Mouse (Mus musculus): ENCODE measurements around the gene Fam222b. TPM values are rescaled to one million over a fixed set of nuclear protein-coding genes. Genes with fewer than 3 reads are reported as not detected.
"Not testable (repeated sequence)": the region's sequence is repeated elsewhere in the genome, so short reads cannot be mapped to it uniquely, and the experiment has no call there.

The Fam222b gene
- polyA plus RNA-seq, 1 experiment = 21.6 TPM

DNA sequence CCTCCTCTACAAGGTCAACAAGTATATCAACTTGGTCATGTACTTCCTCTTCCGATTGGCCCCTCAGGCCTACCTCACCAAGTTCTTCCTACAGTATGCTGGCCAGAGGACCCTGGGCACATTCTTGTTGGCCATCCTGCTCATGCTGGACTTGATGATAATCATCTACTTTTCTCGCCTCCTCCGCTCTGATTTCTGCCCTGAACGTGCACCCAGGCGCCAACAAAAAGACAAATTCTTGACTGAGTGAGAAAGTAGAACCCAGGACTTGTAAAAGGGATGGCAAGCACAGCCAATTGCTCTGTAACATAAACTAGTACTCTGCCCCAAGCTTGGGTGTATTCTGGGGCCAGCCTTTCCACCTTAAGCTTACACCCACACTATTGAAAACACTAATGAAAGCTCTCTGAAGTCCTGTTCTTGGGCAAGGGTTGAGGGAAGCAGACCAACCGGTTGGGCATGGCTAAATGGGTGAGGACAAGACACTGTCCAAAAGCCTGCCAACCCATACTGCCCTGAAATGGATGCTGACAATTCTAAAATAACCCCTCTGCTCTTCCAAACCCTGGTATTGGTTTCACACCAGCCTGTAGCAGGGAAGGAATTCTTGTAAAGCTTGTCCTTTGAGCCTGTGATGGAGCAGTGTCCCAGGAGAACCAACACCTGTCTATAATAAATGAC, 85.8 kb downstream of the Fam222b start:
- no peak for TF ChIP-seq POLR2A (IDR thresholded peaks at IDR 0.05; ENCODE audit: borderline replicate concordance, extremely low read depth, low read depth, low read length)
- no peak for DNase-seq
- 66% methylated on average over 6 of the region's 6 CpGs for WGBS
- Histone ChIP-seq H3K4me1 (ENCODE audit: control insufficient read depth, insufficient read depth, low read length) (peaks cover 3% of the 10 kb centered on the region; the same call in 1 of the 2 replicates), H3K4me3 (replicated peaks; ENCODE audit: extremely low read depth, low read depth, low read length) (no peak overlapping the region)

- DNase-seq = no peak
- Histone ChIP-seq H3K4me3 (replicated peaks; ENCODE audit: extremely low read depth, low read depth, low read length) (no peak overlapping the region), H3K4me1 (ENCODE audit: control insufficient read depth, insufficient read depth, low read length) (no peaks in the 10 kb centered on the region; the same call in 1 of the 2 replicates)
- no peak for TF ChIP-seq CTCF (IDR thresholded peaks at IDR 0.05; ENCODE audit: insufficient read depth, low read length)
- TF ChIP-seq POLR2A (IDR thresholded peaks at IDR 0.05; ENCODE audit: borderline replicate concordance, extremely low read depth, low read depth, low read length) = no peak
- WGBS = 39% methylated on average over 2 of the region's 2 CpGs
These were observed 87.4 kb downstream of the Fam222b start for GRCm38 (mm10) chr11:78181830-78182357.

DNA sequence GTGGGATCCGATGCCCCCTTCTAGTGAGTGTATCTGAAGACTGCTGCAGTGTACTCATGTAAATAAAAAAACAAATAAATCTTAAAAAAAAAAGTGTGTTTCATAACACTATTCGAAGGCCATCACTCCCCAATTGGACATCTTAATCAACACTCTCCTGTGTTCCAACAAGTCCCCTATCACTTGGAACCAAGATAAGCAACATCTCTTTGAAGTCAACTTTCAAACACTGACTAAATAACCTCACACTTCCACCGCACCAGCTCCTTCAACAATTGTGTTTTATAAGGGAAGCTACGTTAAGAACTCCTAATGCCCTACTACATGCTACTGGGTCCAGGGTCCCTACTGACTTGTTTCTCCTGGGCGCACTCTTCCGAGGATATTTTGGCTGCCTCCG, 88.0 kb downstream of the Fam222b start:
- WGBS = 6% methylated on average over 7 of the region's 7 CpGs
- TF ChIP-seq POLR2A (IDR thresholded peaks at IDR 0.05; ENCODE audit: borderline replicate concordance, extremely low read depth, low read depth, low read length) (no peak), CTCF (IDR thresholded peaks at IDR 0.05; ENCODE audit: insufficient read depth, low read length) (no peak)
- H3K4me3 ChIP-seq (replicated peaks; ENCODE audit: extremely low read depth, low read depth, low read length) = no peak overlapping the region
- DNase-seq = no peak
- no peaks in the 10 kb centered on the region; the same call in 1 of the 2 replicates for H3K4me1 ChIP-seq (ENCODE audit: control insufficient read depth, insufficient read depth, low read length)

DNA sequence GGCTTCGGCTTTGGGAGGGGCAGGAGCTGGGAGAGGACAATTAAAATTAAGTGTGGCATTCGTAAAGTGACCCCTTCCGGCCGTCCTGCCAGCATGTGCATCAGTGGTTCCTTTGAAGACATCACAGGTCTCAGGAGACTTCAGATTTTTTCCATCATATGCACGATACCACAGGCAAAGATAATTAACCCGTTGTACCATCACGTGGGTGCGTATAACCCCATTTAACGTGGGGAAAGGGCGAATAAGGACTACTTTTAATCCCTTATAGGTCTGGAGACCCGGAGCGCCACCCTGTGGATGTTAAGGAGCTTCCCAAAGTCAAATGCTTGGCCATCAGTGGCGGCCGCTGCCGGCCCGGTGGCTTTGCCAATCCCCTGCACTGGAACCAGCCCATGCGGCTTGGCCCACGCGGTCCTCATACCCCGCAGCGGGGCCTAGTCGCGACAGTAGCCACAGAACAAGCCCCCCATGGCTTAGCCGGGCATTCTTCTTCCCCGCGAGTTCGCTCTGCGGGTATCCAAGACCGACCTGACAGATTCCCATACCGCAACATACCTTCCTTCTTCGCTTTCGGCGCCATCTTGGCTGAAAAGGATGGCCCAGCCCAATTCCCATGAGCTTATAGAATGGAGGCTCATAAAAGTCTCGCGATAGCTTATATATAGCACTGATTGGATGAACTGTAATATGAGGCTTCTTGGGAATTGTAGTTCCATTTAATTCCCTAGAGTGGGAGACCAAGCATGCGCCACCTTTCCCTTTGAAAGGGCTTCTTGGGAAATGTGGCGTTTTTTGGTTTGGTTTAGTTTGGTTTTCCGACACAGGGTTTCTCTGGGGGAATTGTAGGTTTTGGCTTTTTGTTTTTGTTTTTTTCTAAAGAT, 88.7 kb downstream of the Fam222b start, which contains the start of gene Rpl23a:
Gene Rpl23a (minus strand): TSS at position 624 of the 884 bp plus-strand sequence.
- under 1% methylated on average over 38 of the region's 38 CpGs for WGBS
- TF ChIP-seq POLR2A (IDR thresholded peaks at IDR 0.05; ENCODE audit: borderline replicate concordance, extremely low read depth, low read depth, low read length) (peak; percentile 96), CTCF (IDR thresholded peaks at IDR 0.05; ENCODE audit: insufficient read depth, low read length) (no peak)
- Histone ChIP-seq H3K4me1 (ENCODE audit: control insufficient read depth, insufficient read depth, low read length) (no peaks in the 10 kb centered on the region; the same call in 1 of the 2 replicates), H3K4me3 (replicated peaks; ENCODE audit: extremely low read depth, low read depth, low read length) (peak within 1 kb of the TSS; percentile 90)
- DNase-seq = peak; percentile 82

GRCm38 (mm10) chr11:78183884-78184514, 89.5 kb downstream of the Fam222b start:
- no peak for DNase-seq
- TF ChIP-seq CTCF (IDR thresholded peaks at IDR 0.05; ENCODE audit: insufficient read depth, low read length) (no peak), POLR2A (IDR thresholded peaks at IDR 0.05; ENCODE audit: borderline replicate concordance, extremely low read depth, low read depth, low read length) (no peak)
- WGBS = 45% methylated on average over 10 of the region's 10 CpGs
- H3K4me1 ChIP-seq (ENCODE audit: control insufficient read depth, insufficient read depth, low read length) = no peaks in the 10 kb centered on the region; the same call in 1 of the 2 replicates
- no peak overlapping the region for H3K4me3 ChIP-seq (replicated peaks; ENCODE audit: extremely low read depth, low read depth, low read length)

DNA sequence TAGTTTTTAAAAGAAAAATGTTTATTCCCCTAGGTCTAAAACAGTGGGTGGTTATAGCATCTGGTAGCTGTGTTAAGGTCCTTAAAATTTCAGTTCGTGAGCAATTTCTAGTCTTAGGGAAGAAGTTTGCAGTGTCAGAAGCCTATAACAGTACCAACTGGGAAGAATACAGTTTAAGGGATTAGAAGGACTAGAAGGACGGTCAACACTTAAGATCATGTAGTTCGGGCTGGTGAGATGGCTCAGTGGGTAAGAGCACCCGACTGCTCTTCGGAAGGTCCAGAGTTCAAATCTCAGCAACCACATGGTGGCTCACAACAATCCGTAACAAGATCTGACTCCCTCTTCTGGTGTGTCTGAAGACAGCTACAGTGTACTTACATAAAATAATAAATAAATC, 90.2 kb downstream of the Fam222b start:
- DNase-seq; H3K4me1 ChIP-seq (ENCODE audit: control insufficient read depth, insufficient read depth, low read length); H3K4me3 ChIP-seq (replicated peaks; ENCODE audit: extremely low read depth, low read depth, low read length): not testable (repeated sequence)
- 93% methylated on average over 6 of the region's 6 CpGs for WGBS

- peak; percentile 57; the same call in 1 of the 2 replicates for TF ChIP-seq POLR2A (IDR thresholded peaks at IDR 0.05; ENCODE audit: borderline replicate concordance, extremely low read depth, low read depth, low read length)
- no peak for TF ChIP-seq CTCF (IDR thresholded peaks at IDR 0.05; ENCODE audit: insufficient read depth, low read length)
- Histone ChIP-seq H3K4me3 (replicated peaks; ENCODE audit: extremely low read depth, low read depth, low read length) (peak within 1 kb of the TSS; percentile 60), H3K4me1 (ENCODE audit: control insufficient read depth, insufficient read depth, low read length) (no peaks in the 10 kb centered on the region)
- DNase-seq = peak; percentile 59
- WGBS = under 1% methylated on average over 80 of the region's 80 CpGs
These were observed 94.1 kb downstream of the Fam222b start, which contains the start of gene Rab34 for GRCm38 (mm10) chr11:78188331-78189233. TSS of gene Rab34 (plus strand) at chr11:78188430.

GRCm38 (mm10) chr11:78189234-78190040, 95.0 kb downstream of the Fam222b start:
- TF ChIP-seq CTCF (IDR thresholded peaks at IDR 0.05; ENCODE audit: insufficient read depth, low read length) (no peak), POLR2A (IDR thresholded peaks at IDR 0.05; ENCODE audit: borderline replicate concordance, extremely low read depth, low read depth, low read length) (peak; percentile 45; the same call in 1 of the 2 replicates)
- DNase-seq = peak; percentile 65
- WGBS = 2% methylated on average over 42 of the region's 42 CpGs
- no peaks in the 10 kb centered on the region for H3K4me1 ChIP-seq (ENCODE audit: control insufficient read depth, insufficient read depth, low read length)
- H3K4me3 ChIP-seq (replicated peaks; ENCODE audit: extremely low read depth, low read depth, low read length) = peak overlapping the region; percentile 60
